Mouse (Mus musculus): Measurements from ENCODE around the gene Ube2b.

- no peak for TF ChIP-seq CTCF (IDR thresholded peaks at IDR 0.05; ENCODE audit: low read depth, low read length)
- TF ChIP-seq EP300 (IDR thresholded peaks at IDR 0.05; ENCODE audit: insufficient read depth, low read depth, low read length): no peak
Measured at GRCm38 (mm10) chr11:51943500-51943841, 57.1 kb downstream of the Ube2b start.
